16 mouse cellular contexts compared by ENCODE assay signal in the genomic region with DNA sequence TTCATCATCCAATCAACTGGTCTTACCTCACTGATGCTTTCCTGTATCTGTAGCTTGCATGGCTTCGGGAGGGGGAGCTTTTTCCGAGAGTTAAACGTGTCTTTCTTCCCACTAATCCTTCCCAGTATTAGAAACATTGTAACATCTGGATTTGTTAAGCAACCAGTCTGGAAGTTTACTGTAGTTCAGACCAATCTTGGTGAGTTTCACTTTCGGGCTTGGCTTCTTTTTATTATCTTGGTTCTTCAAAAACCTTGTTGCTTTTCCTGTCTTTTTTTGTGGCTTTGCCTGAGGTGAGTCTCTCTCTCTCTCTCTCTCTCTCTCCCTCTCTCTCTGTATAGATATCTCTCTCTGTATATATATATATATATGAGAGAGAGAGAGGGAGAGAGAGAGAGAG. TPM values are rescaled to one million over a fixed set of nuclear protein-coding genes. Genes with fewer than 3 reads are reported as not detected.
"Had no signal": no experiment of that assay in that cellular context is flagged by ENCODE, and none has a peak within 500 bp of the region (broad histone marks: within the 10 kb centered on the region; RNA-seq: fewer than 3 reads in every experiment).

No protein-coding gene starts in this region.

- ATAC-seq: lung, postnatal 0 days; midbrain, embryonic 16.5 days had no signal

- DNase-seq: kidney, postnatal 14 days; lung, adult 2 months; right cerebral cortex, postnatal 4 days; thymus, adult 2 months; thymus, postnatal 25 days had no signal

RNA-seq across cellular contexts. Expression of a gene that starts 8.4 kb away (rescaled TPM):
- total RNA-seq: layer of hippocampus, postnatal 25 days; left cerebral cortex, adult 2 months; left cerebral cortex, postnatal 14 days had no signal
- polyA plus RNA-seq: neural tube, embryonic 14.5 days had no signal

RNA-seq across cellular contexts. Expression of a gene that starts 40.8 kb away (rescaled TPM):
- total RNA-seq: layer of hippocampus, postnatal 25 days; left cerebral cortex, adult 2 months; left cerebral cortex, postnatal 14 days had no signal

RNA-seq across cellular contexts. Expression of a gene that starts 50.1 kb away (rescaled TPM):
- total RNA-seq: megakaryocyte-erythroid progenitor cell, adult 5-6 weeks had no signal
- polyA plus RNA-seq: kidney, embryonic 14.5 days; limb, embryonic 10.5 days; liver, embryonic 15.5 days; spleen, adult 2 months had no signal
